Mouse (Mus musculus) heart, embryonic 13.5 days (tissue): ENCODE measurements around the gene Agpat1. TPM values are rescaled to one million over a fixed set of nuclear protein-coding genes. Genes with fewer than 3 reads are reported as not detected.
A peak's percentile ranks its signal among the peaks of the same experiment; 100 is the strongest.

ENCODE experiments used
- ATAC-seq: fragments of 200-750 bp; cut with Nextera tagmentation; 2 replicates; pipeline ENCODE4 v1.8.0; 2017; ENCODE audit warnings: moderate TSS enrichment; ENCODE audit not compliant: insufficient number of reproducible peaks, low FRiP score, low TSS enrichment; ENCODE audit errors: extremely low read depth
- H3K27ac ChIP-seq: fragments of 300-500 bp; sonication (generic); replicated peaks from 2 replicates; pipeline ENCODE4 v1.5.1; 2015; ENCODE audit warnings: moderate library complexity, mild to moderate bottlenecking, inconsistent platforms
- H3K27me3 ChIP-seq: fragments of 300-500 bp; sonication (generic); replicated peaks from 2 replicates; pipeline ENCODE4 v1.6.1; 2015; ENCODE audit warnings: mild to moderate bottlenecking, inconsistent platforms
- H3K36me3 ChIP-seq: fragments of 300-500 bp; sonication (generic); 2 replicates; pipeline ENCODE4 v1.6.1; 2015; ENCODE audit warnings: mild to moderate bottlenecking, inconsistent platforms
- H3K4me1 ChIP-seq: fragments of 300-500 bp; sonication (generic); 2 replicates; pipeline ENCODE4 v1.6.1; 2015; ENCODE audit warnings: inconsistent platforms
- H3K4me2 ChIP-seq: fragments of 300-500 bp; sonication (generic); 2 replicates; pipeline ENCODE4 v1.6.1; 2015; ENCODE audit warnings: inconsistent platforms, mild to moderate bottlenecking, moderate library complexity
- H3K4me3 ChIP-seq: fragments of 300-500 bp; sonication (generic); 2 replicates; pipeline ENCODE4 v1.5.1; 2015; ENCODE audit warnings: moderate library complexity, mild to moderate bottlenecking, inconsistent platforms
- H3K9ac ChIP-seq: fragments of 300-500 bp; sonication (generic); 2 replicates; pipeline ENCODE4 v1.6.1; 2015; ENCODE audit warnings: inconsistent platforms, mild to moderate bottlenecking, moderate library complexity
- H3K9me3 ChIP-seq: fragments of 300-500 bp; sonication (generic); 2 replicates; pipeline ENCODE4 v1.6.1; 2016; ENCODE audit warnings: inconsistent platforms
- WGBS: fragments of 180-500 bp; shearing (Covaris S2); methylation state at CpG from one replicate; pipeline ENCODE4 v1.1.7; 2015; ENCODE audit warnings: mixed read lengths; 5-methylcytosine and 5-hydroxymethylcytosine counted together
- polyA plus RNA-seq: library from polyadenylated mRNA; unstranded; fragments of >200 nt; fragmentation: Nextera tagmentation; extraction: Ambion mirVana; gene quantifications from 2 replicates; pipeline ENCODE4 v1.2.1, GENCODE M21; 2015

Agpat1 gene
- 53.6 and 54.2 TPM in 2 replicates for polyA plus RNA-seq

- peak; percentile 85 for ATAC-seq
- peak within 1 kb of the TSS; percentile 97 for H3K9ac ChIP-seq
- peak within 1 kb of the TSS; percentile 94 for H3K27ac ChIP-seq
- peak within 1 kb of the TSS; percentile 88 for H3K4me3 ChIP-seq
- H3K4me1 ChIP-seq = peaks cover 54% of the 10 kb centered on the region
- H3K27me3 ChIP-seq = no peaks in the 10 kb centered on the region
- no peaks in the 10 kb centered on the region for H3K9me3 ChIP-seq
- peaks cover 30% of the 10 kb centered on the region for H3K36me3 ChIP-seq
- peak within 1 kb of the TSS; percentile 97 for H3K4me2 ChIP-seq
- under 1% methylated on average over 35 of the region's 35 CpGs for WGBS
Observed at GRCm38 (mm10) chr17:34604061-34604508, at the start of gene Agpat1. Gene Agpat1, plus strand, starts transcription at chr17:34604262.

- H3K27ac ChIP-seq = no peak overlapping the region
- WGBS = 20% methylated on average over 5 of the region's 5 CpGs
- H3K4me3 ChIP-seq = no peak overlapping the region
- H3K4me2 ChIP-seq = no peak overlapping the region
- H3K27me3 ChIP-seq = no peaks in the 10 kb centered on the region; the same call in 1 of the 2 replicates
- no peaks in the 10 kb centered on the region for H3K36me3 ChIP-seq
- no peak for ATAC-seq
- no peak overlapping the region for H3K9ac ChIP-seq
- H3K9me3 ChIP-seq = no peaks in the 10 kb centered on the region
- H3K4me1 ChIP-seq = no peaks in the 10 kb centered on the region
Observed at GRCm38 (mm10) chr17:34555483-34555882, 48.6 kb upstream of the Agpat1 start.

GRCm38 (mm10) chr17:34556406-34556805 is 47.7 kb upstream of the Agpat1 start:
- ATAC-seq = no peak
- Histone ChIP-seq H3K9me3 (no peaks in the 10 kb centered on the region), H3K9ac (no peak overlapping the region), H3K4me3 (no peak overlapping the region), H3K36me3 (no peaks in the 10 kb centered on the region), H3K4me1 (no peaks in the 10 kb centered on the region), H3K27ac (no peak overlapping the region), H3K27me3 (no peaks in the 10 kb centered on the region; the same call in 1 of the 2 replicates), H3K4me2 (no peak overlapping the region)
- WGBS = 63% methylated on average over 8 of the region's 8 CpGs

- ATAC-seq = no peak
- Histone ChIP-seq H3K27ac (no peak overlapping the region), H3K4me1 (no peaks in the 10 kb centered on the region), H3K9ac (no peak overlapping the region), H3K4me3 (no peak overlapping the region), H3K27me3 (no peaks in the 10 kb centered on the region; the same call in 1 of the 2 replicates), H3K4me2 (no peak overlapping the region), H3K9me3 (no peaks in the 10 kb centered on the region), H3K36me3 (no peaks in the 10 kb centered on the region)
- WGBS = 78% methylated on average over 11 of the region's 11 CpGs
Observed at GRCm38 (mm10) chr17:34557411-34557810, 46.7 kb upstream of the Agpat1 start.

GRCm38 (mm10) chr17:34559116-34559515 is 44.9 kb upstream of the Agpat1 start:
- H3K27ac ChIP-seq = no peak overlapping the region

GRCm38 (mm10) chr17:34559895-34560294 is 44.2 kb upstream of the Agpat1 start:
- 18% methylated on average over 15 of the region's 15 CpGs for WGBS
- Histone ChIP-seq H3K36me3 (no peaks in the 10 kb centered on the region), H3K27ac (no peak overlapping the region), H3K4me1 (peaks cover 12% of the 10 kb centered on the region), H3K9me3 (no peaks in the 10 kb centered on the region), H3K9ac (no peak overlapping the region), H3K4me2 (no peak overlapping the region), H3K4me3 (no peak overlapping the region), H3K27me3 (no peaks in the 10 kb centered on the region; the same call in 1 of the 2 replicates)
- no peak for ATAC-seq

More at GRCm38 (mm10) chr17:34559116-34559515, 44.9 kb upstream of the Agpat1 start:
- no peak for ATAC-seq
- WGBS = 78% methylated on average over 7 of the region's 7 CpGs
- H3K9ac ChIP-seq = no peak overlapping the region
- peaks cover 4% of the 10 kb centered on the region for H3K4me1 ChIP-seq
- H3K9me3 ChIP-seq = no peaks in the 10 kb centered on the region
- H3K36me3 ChIP-seq = no peaks in the 10 kb centered on the region
- H3K4me2 ChIP-seq = no peak overlapping the region
- no peaks in the 10 kb centered on the region; the same call in 1 of the 2 replicates for H3K27me3 ChIP-seq
- no peak overlapping the region for H3K4me3 ChIP-seq

- ATAC-seq = no peak
- Histone ChIP-seq H3K4me2 (no peak overlapping the region), H3K36me3 (no peaks in the 10 kb centered on the region), H3K4me3 (no peak overlapping the region), H3K4me1 (peaks cover 15% of the 10 kb centered on the region), H3K27me3 (no peaks in the 10 kb centered on the region; the same call in 1 of the 2 replicates), H3K9me3 (no peaks in the 10 kb centered on the region), H3K27ac (no peak overlapping the region), H3K9ac (no peak overlapping the region)
- 83% methylated on average over 6 of the region's 6 CpGs for whole genome bisulfite sequencing
Observed at GRCm38 (mm10) chr17:34560438-34560837, 43.6 kb upstream of the Agpat1 start.

GRCm38 (mm10) chr17:34561200-34561599 is 42.9 kb upstream of the Agpat1 start:
- H3K4me2 ChIP-seq = 0 out of 2 replicates have a peak overlapping the region, but pooled peaks have one; percentile 9
- peaks cover 15% of the 10 kb centered on the region for H3K4me1 ChIP-seq
- no peak overlapping the region for H3K4me3 ChIP-seq
- peak overlapping the region; percentile 65; the same call in 1 of the 2 replicates for H3K27ac ChIP-seq
- H3K36me3 ChIP-seq = no peaks in the 10 kb centered on the region
- no peak overlapping the region for H3K9ac ChIP-seq
- peaks cover 3% of the 10 kb centered on the region; the same call in 1 of the 2 replicates for H3K27me3 ChIP-seq
- 42% methylated on average over 8 of the region's 8 CpGs for WGBS
- no peaks in the 10 kb centered on the region for H3K9me3 ChIP-seq
- no peak for ATAC-seq

- Histone ChIP-seq H3K4me2 (no peak overlapping the region), H3K4me1 (peaks cover 15% of the 10 kb centered on the region), H3K9ac (no peak overlapping the region), H3K27me3 (peaks cover 16% of the 10 kb centered on the region; the same call in 1 of the 2 replicates), H3K36me3 (no peaks in the 10 kb centered on the region), H3K27ac (no peak overlapping the region), H3K4me3 (no peak overlapping the region), H3K9me3 (no peaks in the 10 kb centered on the region)
- 46% methylated on average over 3 of the region's 3 CpGs for WGBS
- ATAC-seq = no peak
Observed at GRCm38 (mm10) chr17:34562595-34562994, 41.5 kb upstream of the Agpat1 start.

GRCm38 (mm10) chr17:34563354-34563753 is 40.7 kb upstream of the Agpat1 start:
- no peak overlapping the region for H3K27ac ChIP-seq
- no peaks in the 10 kb centered on the region for H3K36me3 ChIP-seq
- peaks cover 20% of the 10 kb centered on the region; the same call in 1 of the 2 replicates for H3K27me3 ChIP-seq
- no peak for ATAC-seq
- peaks cover 15% of the 10 kb centered on the region for H3K4me1 ChIP-seq
- H3K4me2 ChIP-seq = no peak overlapping the region
- H3K4me3 ChIP-seq = no peak overlapping the region
- H3K9me3 ChIP-seq = no peaks in the 10 kb centered on the region
- 65% methylated on average over 11 of the region's 11 CpGs for WGBS
- H3K9ac ChIP-seq = no peak overlapping the region

- Histone ChIP-seq H3K36me3 (no peaks in the 10 kb centered on the region), H3K27me3 (peaks cover 24% of the 10 kb centered on the region; the same call in 1 of the 2 replicates), H3K4me3 (peak within 1 kb of the TSS; percentile 40), H3K9ac (peak within 1 kb of the TSS; percentile 74), H3K27ac (peak within 1 kb of the TSS; percentile 88), H3K4me1 (peaks cover 15% of the 10 kb centered on the region), H3K9me3 (no peaks in the 10 kb centered on the region), H3K4me2 (peak within 1 kb of the TSS; percentile 61)
- WGBS = 4% methylated on average over 6 of the region's 6 CpGs
- peak; percentile 17; the same call in 1 of the 2 replicates for ATAC-seq
Observed at GRCm38 (mm10) chr17:34564003-34564421, 40.0 kb upstream of the Agpat1 start, which contains the start of gene Notch4. Gene Notch4, plus strand, starts transcription at chr17:34564268.

- Histone ChIP-seq H3K27me3 (peaks cover 26% of the 10 kb centered on the region; the same call in 1 of the 2 replicates), H3K4me2 (peak overlapping the region; percentile 61), H3K36me3 (no peaks in the 10 kb centered on the region), H3K9ac (peak overlapping the region; percentile 74), H3K9me3 (no peaks in the 10 kb centered on the region), H3K4me3 (peak overlapping the region; percentile 40), H3K4me1 (peaks cover 15% of the 10 kb centered on the region), H3K27ac (peak overlapping the region; percentile 88)
- ATAC-seq = 0 out of 2 replicates have a peak, but pooled peaks have one; percentile 21
- 20% methylated on average over 3 of the region's 3 CpGs for WGBS
Observed at GRCm38 (mm10) chr17:34564796-34565195, 39.3 kb upstream of the Agpat1 start.
